Mouse (Mus musculus): ENCODE results near the gene Kirrel3. TPM values are rescaled to one million over a fixed set of nuclear protein-coding genes. Genes with fewer than 3 reads are reported as not detected.

Kirrel3 gene
- polyA plus RNA-seq, 1 experiment from 2014 or later = 0.60 TPM

- Histone ChIP-seq H3K9me3 (ENCODE audit: control insufficient read depth) (no peaks in the 10 kb centered on the region), H3K4me1 (replicated peaks; ENCODE audit: control insufficient read depth, insufficient read depth, low read length) (no peaks in the 10 kb centered on the region), H3K4me3 (ENCODE audit: low read depth, low read length) (no peak overlapping the region), H3K4me2 (replicated peaks; ENCODE audit: low read depth) (no peak overlapping the region), H3K27ac (ENCODE audit: low read depth, low read length) (no peak overlapping the region), H3K27me3 (replicated peaks; ENCODE audit: control insufficient read depth, insufficient read depth, low read length) (no peaks in the 10 kb centered on the region), H3K36me3 (ENCODE audit: control insufficient read depth, insufficient read depth) (no peaks in the 10 kb centered on the region), H3K9ac (ENCODE audit: low read depth, low read length) (no peak overlapping the region)
- no peak for ATAC-seq
- TF ChIP-seq CTCF (IDR thresholded peaks at IDR 0.05; ENCODE audit: low read depth) = no peak
- 75% methylated on average over 6 of the region's 6 CpGs for WGBS
These were observed 177.7 kb downstream of the Kirrel3 start for GRCm38 (mm10) chr9:34663412-34663811.

GRCm38 (mm10) chr9:34665361-34666129 is 179.9 kb downstream of the Kirrel3 start:
- no peak for ATAC-seq
- H3K9ac ChIP-seq (ENCODE audit: low read depth, low read length) = no peak overlapping the region
- no peak overlapping the region for H3K4me3 ChIP-seq (ENCODE audit: low read depth, low read length)
- H3K36me3 ChIP-seq (ENCODE audit: control insufficient read depth, insufficient read depth) = no peaks in the 10 kb centered on the region
- no peaks in the 10 kb centered on the region for H3K27me3 ChIP-seq (replicated peaks; ENCODE audit: control insufficient read depth, insufficient read depth, low read length)
- WGBS = 72% methylated on average over 15 of the region's 15 CpGs
- H3K9me3 ChIP-seq (ENCODE audit: control insufficient read depth) = no peaks in the 10 kb centered on the region
- H3K4me2 ChIP-seq (replicated peaks; ENCODE audit: low read depth) = no peak overlapping the region
- TF ChIP-seq CTCF (IDR thresholded peaks at IDR 0.05; ENCODE audit: low read depth) = no peak
- H3K27ac ChIP-seq (ENCODE audit: low read depth, low read length) = no peak overlapping the region
- no peaks in the 10 kb centered on the region for H3K4me1 ChIP-seq (replicated peaks; ENCODE audit: control insufficient read depth, insufficient read depth, low read length)

GRCm38 (mm10) chr9:34667182-34667581 is 181.5 kb downstream of the Kirrel3 start:
- no peak for TF ChIP-seq CTCF (IDR thresholded peaks at IDR 0.05; ENCODE audit: low read depth)
- Histone ChIP-seq H3K27me3 (replicated peaks; ENCODE audit: control insufficient read depth, insufficient read depth, low read length) (no peaks in the 10 kb centered on the region), H3K4me2 (replicated peaks; ENCODE audit: low read depth) (no peak overlapping the region), H3K9me3 (ENCODE audit: control insufficient read depth) (no peaks in the 10 kb centered on the region), H3K27ac (ENCODE audit: low read depth, low read length) (no peak overlapping the region), H3K4me3 (ENCODE audit: low read depth, low read length) (no peak overlapping the region), H3K36me3 (ENCODE audit: control insufficient read depth, insufficient read depth) (no peaks in the 10 kb centered on the region), H3K9ac (ENCODE audit: low read depth, low read length) (no peak overlapping the region), H3K4me1 (replicated peaks; ENCODE audit: control insufficient read depth, insufficient read depth, low read length) (no peaks in the 10 kb centered on the region)
- 72% methylated on average over 1 of the region's 1 CpGs for WGBS
- no peak for ATAC-seq

- no peak for TF ChIP-seq CTCF (IDR thresholded peaks at IDR 0.05; ENCODE audit: low read depth)
- WGBS = 71% methylated on average over 2 of the region's 2 CpGs
- Histone ChIP-seq H3K27ac (ENCODE audit: low read depth, low read length) (no peak overlapping the region), H3K4me1 (replicated peaks; ENCODE audit: control insufficient read depth, insufficient read depth, low read length) (no peaks in the 10 kb centered on the region), H3K27me3 (replicated peaks; ENCODE audit: control insufficient read depth, insufficient read depth, low read length) (no peaks in the 10 kb centered on the region), H3K36me3 (ENCODE audit: control insufficient read depth, insufficient read depth) (no peaks in the 10 kb centered on the region), H3K4me3 (ENCODE audit: low read depth, low read length) (no peak overlapping the region), H3K9ac (ENCODE audit: low read depth, low read length) (no peak overlapping the region), H3K4me2 (replicated peaks; ENCODE audit: low read depth) (no peak overlapping the region), H3K9me3 (ENCODE audit: control insufficient read depth) (no peaks in the 10 kb centered on the region)
- ATAC-seq = no peak
These were observed 185.2 kb downstream of the Kirrel3 start for GRCm38 (mm10) chr9:34670906-34671305.

- no peak for ATAC-seq
- Histone ChIP-seq H3K9me3 (ENCODE audit: control insufficient read depth) (no peaks in the 10 kb centered on the region), H3K36me3 (ENCODE audit: control insufficient read depth, insufficient read depth) (no peaks in the 10 kb centered on the region), H3K27ac (ENCODE audit: low read depth, low read length) (no peak overlapping the region), H3K4me3 (ENCODE audit: low read depth, low read length) (no peak overlapping the region), H3K27me3 (replicated peaks; ENCODE audit: control insufficient read depth, insufficient read depth, low read length) (no peaks in the 10 kb centered on the region), H3K4me1 (replicated peaks; ENCODE audit: control insufficient read depth, insufficient read depth, low read length) (no peaks in the 10 kb centered on the region), H3K9ac (ENCODE audit: low read depth, low read length) (no peak overlapping the region), H3K4me2 (replicated peaks; ENCODE audit: low read depth) (no peak overlapping the region)
- WGBS = 85% methylated on average over 6 of the region's 6 CpGs
- TF ChIP-seq CTCF (IDR thresholded peaks at IDR 0.05; ENCODE audit: low read depth) = no peak
These were observed 201.1 kb downstream of the Kirrel3 start for GRCm38 (mm10) chr9:34686798-34687197.

GRCm38 (mm10) chr9:34688358-34688757 is 202.7 kb downstream of the Kirrel3 start:
- H3K27ac ChIP-seq (ENCODE audit: low read depth, low read length) = no peak overlapping the region
- H3K4me2 ChIP-seq (replicated peaks; ENCODE audit: low read depth) = no peak overlapping the region
- no peaks in the 10 kb centered on the region for H3K9me3 ChIP-seq (ENCODE audit: control insufficient read depth)
- no peaks in the 10 kb centered on the region for H3K4me1 ChIP-seq (replicated peaks; ENCODE audit: control insufficient read depth, insufficient read depth, low read length)
- no peak overlapping the region for H3K4me3 ChIP-seq (ENCODE audit: low read depth, low read length)
- TF ChIP-seq CTCF (IDR thresholded peaks at IDR 0.05; ENCODE audit: low read depth) = no peak
- H3K36me3 ChIP-seq (ENCODE audit: control insufficient read depth, insufficient read depth) = no peaks in the 10 kb centered on the region
- no peak for ATAC-seq
- 42% methylated on average over 4 of the region's 4 CpGs for WGBS
- H3K27me3 ChIP-seq (replicated peaks; ENCODE audit: control insufficient read depth, insufficient read depth, low read length) = no peaks in the 10 kb centered on the region
- no peak overlapping the region for H3K9ac ChIP-seq (ENCODE audit: low read depth, low read length)
